Mouse (Mus musculus): ENCODE results near the gene Kif26b. TPM values are rescaled to one million over a fixed set of nuclear protein-coding genes. Genes with fewer than 3 reads are reported as not detected.
A peak's percentile ranks its signal among the peaks of the same experiment; 100 is the strongest.

Gene Kif26b
- polyA plus RNA-seq, 1 experiment from 2014 or later: 2.2 TPM

DNA sequence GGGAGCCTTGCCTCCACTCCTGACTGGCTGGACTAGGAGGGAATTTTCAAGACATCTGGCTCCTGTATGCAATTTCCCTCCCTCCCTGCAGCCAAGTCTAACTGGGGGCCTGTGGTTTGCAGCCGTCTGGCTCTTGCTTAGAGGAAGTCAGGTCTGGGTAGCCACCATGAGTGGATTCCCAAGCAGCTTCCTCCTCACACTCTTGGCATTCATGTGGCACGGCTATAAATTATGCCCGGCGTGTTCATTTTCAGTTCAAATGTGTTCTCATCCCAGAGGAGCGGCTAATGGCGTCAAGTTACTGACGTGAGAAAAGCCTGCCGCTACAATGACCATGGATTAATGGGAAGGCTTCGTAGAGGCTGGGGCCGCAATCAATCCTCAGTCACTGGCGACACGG is 424.0 kb downstream of the Kif26b start:
- no peaks in the 10 kb centered on the region for H3K27me3 ChIP-seq (ENCODE audit: insufficient read depth, low read length)
- H3K4me3 ChIP-seq (ENCODE audit: low read depth, low read length): no peak overlapping the region
- no peak overlapping the region for H3K27ac ChIP-seq (ENCODE audit: low read depth)
- ATAC-seq (ENCODE audit: insufficient read depth): no peak
- no peaks in the 10 kb centered on the region for H3K36me3 ChIP-seq (ENCODE audit: insufficient read depth)
- TF ChIP-seq CTCF (IDR thresholded peaks at IDR 0.05; ENCODE audit: low read depth): no peak
- H3K9ac ChIP-seq: no peak overlapping the region
- H3K4me1 ChIP-seq (ENCODE audit: insufficient read depth): no peaks in the 10 kb centered on the region
- WGBS: 64% methylated on average over 12 of the region's 12 CpGs
- DNase-seq: no peak
- H3K9me3 ChIP-seq (ENCODE audit: low read depth, low read length): no peaks in the 10 kb centered on the region; the same call in 1 of the 2 replicates
- no peak overlapping the region for H3K4me2 ChIP-seq

DNA sequence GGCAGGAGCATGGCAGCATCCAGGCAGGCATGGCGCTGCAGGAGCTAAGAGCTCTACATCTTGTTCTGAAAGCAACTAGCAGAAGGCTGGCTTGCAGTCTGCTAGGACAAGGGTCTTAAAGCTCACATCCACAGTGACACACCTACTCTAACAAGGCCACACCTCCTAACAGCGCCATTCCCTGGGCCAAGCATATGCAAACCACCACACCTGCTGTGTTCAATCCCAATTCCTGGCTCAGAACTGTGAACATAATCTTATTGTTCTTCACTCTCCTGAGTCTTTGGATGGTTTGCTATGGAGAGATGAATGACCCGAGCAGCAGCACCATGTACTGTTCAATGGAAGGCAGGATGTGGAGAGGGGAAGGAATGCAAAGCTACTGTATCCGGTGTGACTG is 429.7 kb downstream of the Kif26b start:
- ATAC-seq (ENCODE audit: insufficient read depth) (no peak), DNase-seq (no peak)
- H3K27me3 ChIP-seq (ENCODE audit: insufficient read depth, low read length): no peaks in the 10 kb centered on the region
- no peak overlapping the region for H3K4me3 ChIP-seq (ENCODE audit: low read depth, low read length)
- H3K36me3 ChIP-seq (ENCODE audit: insufficient read depth): no peaks in the 10 kb centered on the region
- H3K4me1 ChIP-seq (ENCODE audit: insufficient read depth): no peaks in the 10 kb centered on the region
- H3K27ac ChIP-seq (ENCODE audit: low read depth): no peak overlapping the region
- H3K4me2 ChIP-seq: no peak overlapping the region
- no peaks in the 10 kb centered on the region for H3K9me3 ChIP-seq (ENCODE audit: low read depth, low read length)
- WGBS: 85% methylated on average over 4 of the region's 4 CpGs
- TF ChIP-seq CTCF (IDR thresholded peaks at IDR 0.05; ENCODE audit: low read depth): no peak
- H3K9ac ChIP-seq: no peak overlapping the region

DNA sequence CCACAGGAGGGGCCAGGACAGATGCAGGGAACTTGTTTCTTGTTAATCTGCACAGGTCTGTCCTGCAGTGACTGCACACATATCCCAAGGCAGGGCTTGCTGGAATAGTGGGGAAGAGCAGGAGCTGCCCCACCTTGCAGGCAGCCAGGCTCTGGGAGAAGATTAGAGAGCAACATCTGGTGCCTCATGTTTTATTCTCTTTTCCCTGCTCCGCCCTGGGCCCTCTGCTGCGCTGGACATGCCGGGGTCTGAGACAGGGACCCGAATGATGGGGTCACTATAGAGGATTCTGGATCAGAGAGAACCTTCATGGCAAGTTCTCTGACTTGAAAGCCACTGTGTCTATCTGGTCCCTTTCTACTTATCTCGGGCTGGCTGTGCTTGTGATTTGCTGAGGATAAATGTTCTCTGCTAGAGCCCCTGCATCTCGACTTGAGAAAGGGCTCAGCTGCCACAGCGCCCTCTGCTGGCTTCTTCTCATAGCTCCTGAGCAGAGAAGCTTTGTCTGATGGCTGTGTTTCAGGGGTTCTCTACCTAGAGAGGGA is 431.2 kb downstream of the Kif26b start:
- Histone ChIP-seq H3K27ac (ENCODE audit: low read depth) (no peak overlapping the region), H3K4me1 (ENCODE audit: insufficient read depth) (no peaks in the 10 kb centered on the region), H3K27me3 (ENCODE audit: insufficient read depth, low read length) (no peaks in the 10 kb centered on the region), H3K9me3 (ENCODE audit: low read depth, low read length) (no peaks in the 10 kb centered on the region), H3K36me3 (ENCODE audit: insufficient read depth) (no peaks in the 10 kb centered on the region), H3K4me2 (no peak overlapping the region), H3K4me3 (ENCODE audit: low read depth, low read length) (no peak overlapping the region), H3K9ac (no peak overlapping the region)
- peak; percentile 87 for TF ChIP-seq CTCF (IDR thresholded peaks at IDR 0.05; ENCODE audit: low read depth)
- DNase-seq (peak; percentile 94), ATAC-seq (ENCODE audit: insufficient read depth) (peak; percentile 58)
- 45% methylated on average over 7 of the region's 7 CpGs for WGBS

DNA sequence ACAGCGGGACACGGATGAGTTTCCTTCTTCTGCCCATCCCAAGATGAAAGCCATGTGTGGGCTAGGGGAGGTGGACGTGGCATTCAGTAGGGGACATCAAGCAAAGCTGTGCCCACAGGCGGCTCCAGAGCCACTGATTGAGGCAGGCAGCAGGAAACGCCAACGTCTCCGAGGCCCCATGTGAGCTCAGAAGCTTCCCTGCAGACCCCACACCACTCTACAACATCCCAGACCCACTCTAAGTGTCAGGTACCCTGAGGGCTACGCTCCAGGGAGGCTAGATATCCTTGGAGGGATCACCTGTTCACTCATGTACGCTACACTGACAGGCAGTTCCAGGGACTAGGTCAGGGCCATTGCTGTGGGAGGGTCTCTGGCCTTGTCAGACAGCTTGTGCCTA is 432.7 kb downstream of the Kif26b start:
- H3K27ac ChIP-seq (ENCODE audit: low read depth): no peak overlapping the region
- H3K27me3 ChIP-seq (ENCODE audit: insufficient read depth, low read length): no peaks in the 10 kb centered on the region
- no peak overlapping the region for H3K4me3 ChIP-seq (ENCODE audit: low read depth, low read length)
- no peak overlapping the region for H3K9ac ChIP-seq
- ATAC-seq (ENCODE audit: insufficient read depth) (no peak), DNase-seq (no peak)
- no peak for TF ChIP-seq CTCF (IDR thresholded peaks at IDR 0.05; ENCODE audit: low read depth)
- no peaks in the 10 kb centered on the region for H3K4me1 ChIP-seq (ENCODE audit: insufficient read depth)
- no peaks in the 10 kb centered on the region for H3K36me3 ChIP-seq (ENCODE audit: insufficient read depth)
- WGBS: 82% methylated on average over 9 of the region's 9 CpGs
- no peaks in the 10 kb centered on the region for H3K9me3 ChIP-seq (ENCODE audit: low read depth, low read length)
- H3K4me2 ChIP-seq: no peak overlapping the region

DNA sequence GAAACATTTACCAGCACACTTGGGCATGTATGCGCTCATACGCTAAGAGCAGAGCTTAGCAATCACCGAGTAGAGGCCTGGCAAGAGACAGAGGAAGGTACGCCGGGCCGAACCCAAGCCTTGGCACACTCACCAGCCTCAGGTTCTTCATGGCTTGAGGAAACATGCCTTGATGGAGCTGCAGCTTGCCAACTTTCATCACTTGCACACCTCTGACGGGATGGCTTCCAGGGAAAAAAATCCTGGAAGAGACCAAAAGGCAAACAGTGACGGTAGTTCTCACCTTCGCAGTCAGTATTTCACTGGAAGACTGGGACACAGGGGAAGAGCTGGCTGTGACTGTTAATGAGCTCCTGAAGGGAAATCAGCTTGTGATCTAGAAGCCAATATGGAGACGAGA is 443.1 kb downstream of the Kif26b start:
- H3K4me2 ChIP-seq: no peak overlapping the region
- H3K9ac ChIP-seq: no peak overlapping the region
- ATAC-seq (ENCODE audit: insufficient read depth) (no peak), DNase-seq (no peak)
- no peak for TF ChIP-seq CTCF (IDR thresholded peaks at IDR 0.05; ENCODE audit: low read depth)
- H3K36me3 ChIP-seq (ENCODE audit: insufficient read depth): no peaks in the 10 kb centered on the region
- H3K9me3 ChIP-seq (ENCODE audit: low read depth, low read length): no peaks in the 10 kb centered on the region
- H3K4me3 ChIP-seq (ENCODE audit: low read depth, low read length): no peak overlapping the region
- no peaks in the 10 kb centered on the region for H3K27me3 ChIP-seq (ENCODE audit: insufficient read depth, low read length)
- H3K27ac ChIP-seq (ENCODE audit: low read depth): no peak overlapping the region
- WGBS: 87% methylated on average over 10 of the region's 10 CpGs
- H3K4me1 ChIP-seq (ENCODE audit: insufficient read depth): no peaks in the 10 kb centered on the region

DNA sequence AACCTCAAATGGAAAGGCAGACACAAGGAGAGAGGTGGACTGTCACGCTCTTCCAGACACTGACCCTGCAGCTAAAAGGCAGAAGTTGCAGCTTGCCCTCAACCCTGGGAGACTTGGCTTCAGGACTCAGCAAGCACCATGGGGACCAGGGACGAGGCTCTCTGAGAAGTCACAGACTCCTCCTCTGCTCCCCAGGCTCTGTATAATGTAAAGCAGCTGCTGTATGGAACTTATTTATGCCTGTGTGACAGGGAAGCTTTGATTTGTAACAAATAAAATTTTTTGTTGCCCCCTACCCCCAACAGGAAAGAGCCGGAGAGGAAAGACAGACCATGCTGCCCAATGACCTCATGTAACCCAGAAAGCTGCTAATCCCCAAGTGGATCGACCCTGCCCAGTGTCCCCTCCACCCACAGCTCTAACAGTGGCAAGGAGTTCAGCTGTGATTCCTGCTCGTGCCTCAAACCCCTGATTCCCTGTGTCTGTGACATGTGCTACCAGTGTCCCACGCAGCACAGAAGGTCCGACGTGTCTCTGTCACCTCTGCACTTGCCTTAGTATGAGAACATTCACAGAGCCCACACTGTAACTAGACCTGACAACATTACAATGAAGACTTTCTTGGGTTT is 449.8 kb downstream of the Kif26b start:
- WGBS: 34% methylated on average over 8 of the region's 8 CpGs
- ATAC-seq (ENCODE audit: insufficient read depth): peak; percentile 88
- H3K36me3 ChIP-seq (ENCODE audit: insufficient read depth): no peaks in the 10 kb centered on the region
- H3K4me3 ChIP-seq (ENCODE audit: low read depth, low read length): no peak overlapping the region
- H3K4me2 ChIP-seq: no peak overlapping the region
- TF ChIP-seq CTCF (IDR thresholded peaks at IDR 0.05; ENCODE audit: low read depth): no peak
- H3K27me3 ChIP-seq (ENCODE audit: insufficient read depth, low read length): no peaks in the 10 kb centered on the region
- DNase-seq: peak; percentile 82
- no peak overlapping the region; the same call in 1 of the 2 replicates for H3K27ac ChIP-seq (ENCODE audit: low read depth)
- H3K4me1 ChIP-seq (ENCODE audit: insufficient read depth): 0 out of 2 replicates have a peak, but pooled peaks cover 3% of the 10 kb centered on the region
- H3K9me3 ChIP-seq (ENCODE audit: low read depth, low read length): no peaks in the 10 kb centered on the region
- H3K9ac ChIP-seq: no peak overlapping the region

DNA sequence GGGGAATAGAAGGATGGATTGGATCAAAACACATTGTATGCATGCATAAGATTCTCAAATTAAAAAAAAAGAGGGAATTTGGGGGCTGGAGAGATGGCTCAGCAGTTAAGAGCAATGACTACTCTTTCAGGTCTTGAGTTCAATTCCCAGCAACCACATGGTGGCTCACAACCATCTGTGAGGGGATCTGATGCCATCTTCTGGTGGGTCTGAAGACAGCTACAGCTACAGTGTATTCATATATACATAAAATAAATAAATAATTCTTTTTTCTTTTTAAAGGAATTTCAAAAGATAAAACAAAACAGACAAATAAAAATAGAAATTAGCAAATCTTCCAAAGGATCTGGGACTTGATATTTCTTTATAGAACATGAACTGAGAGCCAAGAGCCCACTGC is 451.3 kb downstream of the Kif26b start:
- Histone ChIP-seq H3K4me3 (ENCODE audit: low read depth, low read length) (no peak overlapping the region), H3K9ac (no peak overlapping the region), H3K27me3 (ENCODE audit: insufficient read depth, low read length) (no peaks in the 10 kb centered on the region), H3K4me1 (ENCODE audit: insufficient read depth) (0 out of 2 replicates have a peak, but pooled peaks cover 3% of the 10 kb centered on the region), H3K27ac (ENCODE audit: low read depth) (no peak overlapping the region), H3K9me3 (ENCODE audit: low read depth, low read length) (no peaks in the 10 kb centered on the region), H3K4me2 (no peak overlapping the region), H3K36me3 (ENCODE audit: insufficient read depth) (no peaks in the 10 kb centered on the region)
- TF ChIP-seq CTCF (IDR thresholded peaks at IDR 0.05; ENCODE audit: low read depth): peak; percentile 12; the same call in 1 of the 2 replicates
- no peak for DNase-seq
- no peak for ATAC-seq (ENCODE audit: insufficient read depth)
